Mouse (Mus musculus) myocyte (in vitro differentiated cells): ENCODE data around the gene B4galt3. TPM values are rescaled to one million over a fixed set of nuclear protein-coding genes. Genes with fewer than 3 reads are reported as not detected.

Experiments used
- H3K27me3 ChIP-seq: one replicate; pipeline ENCODE4 v1.6.1; 2011; ENCODE audit not compliant: control insufficient read depth, insufficient read depth, insufficient read length
- H3K36me3 ChIP-seq: one replicate; pipeline ENCODE4 v1.6.1; 2011; ENCODE audit not compliant: control insufficient read depth, insufficient read depth
- H3K4me2 ChIP-seq: one replicate; pipeline ENCODE4 v1.6.1; 2011; ENCODE audit warnings: low read depth, control low read depth
- H3K4me3 ChIP-seq: one replicate; pipeline ENCODE4 v1.5.1; 2011; ENCODE audit warnings: mild to moderate bottlenecking, control low read depth, moderate library complexity
- H3K79me2 ChIP-seq: one replicate; pipeline ENCODE4 v1.6.1; 2011; ENCODE audit not compliant: control insufficient read depth, insufficient read depth
- H3ac ChIP-seq: one replicate; pipeline ENCODE4 v1.6.1; 2011; ENCODE audit not compliant: control insufficient read depth, insufficient read length
- CEBPB ChIP-seq: IDR thresholded peaks from 2 replicates; pipeline ENCODE4 v1.6.1; 2011; ENCODE audit warnings: mild to moderate bottlenecking, moderate library complexity; ENCODE audit not compliant: poor library complexity, insufficient read depth, severe bottlenecking
- E2F4 ChIP-seq: IDR thresholded peaks from one replicate; pipeline ENCODE4 v1.6.1; 2011; ENCODE audit warnings: mild to moderate bottlenecking, control low read depth, moderate library complexity; ENCODE audit not compliant: insufficient read depth
- MAX ChIP-seq: IDR thresholded peaks from one replicate; pipeline ENCODE4 v1.6.1; 2011; ENCODE audit warnings: low read depth, mild to moderate bottlenecking, control low read depth
- MYOD1 ChIP-seq, 3 experiments: IDR thresholded peaks; one replicate each; pipeline ENCODE4 v1.6.1; 2011; ENCODE audit warnings: control low read depth in 2 of 3, low read depth in 2 of 3, mild to moderate bottlenecking in 2 of 3, moderate library complexity in 1 of 3; ENCODE audit not compliant: insufficient read length in 2 of 3, control insufficient read depth in 1 of 3
- MYOG ChIP-seq, 3 experiments: IDR thresholded peaks; one replicate each; pipeline ENCODE4 v1.6.1; 2011; ENCODE audit warnings: control low read depth in 2 of 3, low read depth in 2 of 3, mild to moderate bottlenecking in 2 of 3; ENCODE audit not compliant: insufficient read length in 2 of 3, control insufficient read depth in 1 of 3, insufficient read depth in 1 of 3
- POLR2A ChIP-seq: IDR thresholded peaks from one replicate; pipeline ENCODE4 v1.6.1; 2011; ENCODE audit warnings: low read depth, mild to moderate bottlenecking, control low read depth, moderate library complexity; ENCODE audit not compliant: insufficient read length
- POLR2AphosphoS2 ChIP-seq: IDR thresholded peaks from one replicate; pipeline ENCODE4 v1.6.1; 2011; ENCODE audit warnings: low read depth, control low read depth; ENCODE audit not compliant: insufficient read length
- REST ChIP-seq: IDR thresholded peaks from one replicate; pipeline ENCODE4 v1.6.1; 2011; ENCODE audit warnings: mild to moderate bottlenecking, control low read depth, moderate library complexity; ENCODE audit not compliant: insufficient read depth, insufficient read length
- SRF ChIP-seq: IDR thresholded peaks from one replicate; pipeline ENCODE4 v1.6.1; 2011; ENCODE audit warnings: low read depth; ENCODE audit not compliant: control insufficient read depth, insufficient read length
- TCF12 ChIP-seq: IDR thresholded peaks from one replicate; pipeline ENCODE4 v1.6.1; 2011; ENCODE audit warnings: mild to moderate bottlenecking, control low read depth; ENCODE audit not compliant: poor library complexity, insufficient read depth, severe bottlenecking
- TCF3 ChIP-seq: IDR thresholded peaks from one replicate; pipeline ENCODE4 v1.6.1; 2011; ENCODE audit warnings: low read depth, control low read depth; ENCODE audit not compliant: insufficient read length
- USF1 ChIP-seq: IDR thresholded peaks from one replicate; pipeline ENCODE4 v1.6.1; 2011; ENCODE audit warnings: low read depth, mild to moderate bottlenecking, control low read depth, moderate library complexity
- polyA plus RNA-seq: library from polyadenylated mRNA; unstranded; fragments of >200 nt; fragmentation: generic; extraction: Trizol; gene quantifications from one replicate; pipeline ENCODE4 v1.2.1, GENCODE M21; 2012; ENCODE audit warnings: missing spikeins

The B4galt3 gene
- polyA plus RNA-seq, 1 experiment = 19.3 TPM

GRCm38 (mm10) chr1:171280250-171280915 is 10.3 kb downstream of the B4galt3 start:
- H3K36me3 ChIP-seq = no peaks in the 10 kb centered on the region
- H3K79me2 ChIP-seq = no peaks in the 10 kb centered on the region
- peak overlapping the region; percentile 60 for H3K4me3 ChIP-seq
- TF ChIP-seq E2F4 = no peak
- no peak for TF ChIP-seq USF1
- no peak for TF ChIP-seq TCF12
- TF ChIP-seq MYOD1 (IDR thresholded peaks at IDR 0.05; ENCODE audit: control insufficient read depth in 1 of 3, insufficient read length in 2 of 3, low read depth in 2 of 3) = no peak
- no peak for TF ChIP-seq MAX
- no peak for TF ChIP-seq TCF3
- no peak for TF ChIP-seq REST
- no peak for TF ChIP-seq SRF
- no peak for TF ChIP-seq POLR2A
- TF ChIP-seq CEBPB = no peak
- TF ChIP-seq POLR2AphosphoS2 = no peak
- H3K27me3 ChIP-seq = no peaks in the 10 kb centered on the region
- peak overlapping the region; percentile 60 for H3ac ChIP-seq
- H3K4me2 ChIP-seq = peak overlapping the region; percentile 82

DNA sequence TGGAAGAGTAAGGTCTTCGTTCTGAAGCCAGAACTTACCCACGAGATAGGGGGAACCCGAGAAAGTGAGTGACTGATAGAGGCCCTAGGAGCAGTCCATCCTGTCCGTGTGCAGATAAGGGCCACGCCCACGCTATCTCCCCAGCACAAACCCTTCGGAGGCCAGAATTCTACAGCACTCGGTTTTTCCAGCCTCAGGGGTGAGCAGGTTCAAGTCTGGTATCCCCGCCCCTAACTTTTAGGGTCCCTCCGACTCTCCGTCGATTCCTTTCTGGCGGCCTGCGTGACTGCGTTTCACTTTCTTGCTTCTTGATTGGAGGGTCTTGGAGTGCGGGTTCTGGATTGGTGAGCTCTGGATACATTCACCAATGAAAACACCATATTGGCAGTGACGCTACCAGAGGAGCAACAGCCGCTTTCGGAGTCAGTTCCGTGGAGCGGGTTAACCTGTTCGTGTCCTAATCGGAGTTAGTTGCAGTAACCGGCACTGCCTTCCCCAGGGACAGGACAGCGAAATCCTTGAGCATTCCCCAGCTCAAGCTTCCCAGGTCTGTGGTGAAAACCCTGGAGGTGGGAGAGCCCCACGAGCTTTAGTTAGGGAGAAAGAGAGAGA is 10.9 kb downstream of the B4galt3 start, which contains the start of gene Ppox:
Ppox (minus strand) TSS at position 271 of the 612 bp plus-strand sequence.
- H3ac ChIP-seq = peak within 1 kb of the TSS; percentile 60
- no peaks in the 10 kb centered on the region for H3K79me2 ChIP-seq
- H3K27me3 ChIP-seq = no peaks in the 10 kb centered on the region
- peak within 1 kb of the TSS; percentile 82 for H3K4me2 ChIP-seq
- peak within 1 kb of the TSS; percentile 60 for H3K4me3 ChIP-seq
- peaks cover 2% of the 10 kb centered on the region for H3K36me3 ChIP-seq
- TF ChIP-seq MYOG (IDR thresholded peaks at IDR 0.05; ENCODE audit: control insufficient read depth in 1 of 3, insufficient read depth in 1 of 3, insufficient read length in 2 of 3, low read depth in 2 of 3) (peak in 2 of 3 experiments; percentile 25 to 46), MYOD1 (IDR thresholded peaks at IDR 0.05; ENCODE audit: control insufficient read depth in 1 of 3, insufficient read length in 2 of 3, low read depth in 2 of 3) (peak in 1 of 3 experiments; percentile 25), TCF12 (no peak), USF1 (no peak), SRF (no peak), POLR2A (peak; percentile 39), TCF3 (no peak), E2F4 (peak; percentile 62)

GRCm38 (mm10) chr1:171281528-171281923 is 11.4 kb downstream of the B4galt3 start:
- Histone ChIP-seq H3K4me3 (peak overlapping the region; percentile 60), H3K36me3 (peaks cover 3% of the 10 kb centered on the region), H3K4me2 (peak overlapping the region; percentile 71), H3K27me3 (no peaks in the 10 kb centered on the region), H3ac (no peak overlapping the region), H3K79me2 (peaks cover under 1% of the 10 kb centered on the region)
- TF ChIP-seq POLR2AphosphoS2 (peak; percentile 32), USF1 (no peak), TCF3 (no peak)

GRCm38 (mm10) chr1:171282086-171282805 is 12.1 kb downstream of the B4galt3 start:
- Histone ChIP-seq H3K4me3 (peak overlapping the region; percentile 60), H3K36me3 (peaks cover 3% of the 10 kb centered on the region)
- TF ChIP-seq REST (no peak), POLR2A (no peak), MYOD1 (IDR thresholded peaks at IDR 0.05; ENCODE audit: control insufficient read depth in 1 of 3, insufficient read length in 2 of 3, low read depth in 2 of 3) (no peak), CEBPB (no peak), MAX (no peak), TCF12 (no peak), MYOG (IDR thresholded peaks at IDR 0.05; ENCODE audit: control insufficient read depth in 1 of 3, insufficient read depth in 1 of 3, insufficient read length in 2 of 3, low read depth in 2 of 3) (no peak), TCF3 (no peak), POLR2AphosphoS2 (no peak), USF1 (no peak), E2F4 (no peak), SRF (no peak)

More at GRCm38 (mm10) chr1:171282086-171282805, 12.1 kb downstream of the B4galt3 start:
- H3K4me2 ChIP-seq = peak overlapping the region; percentile 71
- no peaks in the 10 kb centered on the region for H3K27me3 ChIP-seq
- H3ac ChIP-seq = no peak overlapping the region
- peaks cover 8% of the 10 kb centered on the region for H3K79me2 ChIP-seq
